Mouse (Mus musculus) kidney, embryonic 16.5 days (tissue): ENCODE data around the gene Sfxn5. TPM values are rescaled to one million over a fixed set of nuclear protein-coding genes. Genes with fewer than 3 reads are reported as not detected.

Source experiments
- ATAC-seq: fragments of 200-750 bp; cut with Nextera tagmentation; 2 replicates; pipeline ENCODE4 v1.8.0; 2017; ENCODE audit warnings: moderate TSS enrichment; ENCODE audit not compliant: low FRiP score, low TSS enrichment
- H3K27ac ChIP-seq: fragments of 300-500 bp; sonication (generic); 2 replicates; pipeline ENCODE4 v1.5.1; 2014; ENCODE audit warnings: low read length
- H3K27me3 ChIP-seq: fragments of 300-500 bp; sonication (generic); 2 replicates; pipeline ENCODE4 v1.6.1; 2014; ENCODE audit warnings: low read length, control low read depth, mixed read lengths; ENCODE audit not compliant: insufficient read depth
- H3K36me3 ChIP-seq: fragments of 300-500 bp; sonication (generic); 2 replicates; pipeline ENCODE4 v1.6.1; 2014; ENCODE audit warnings: low read length, control low read depth, mixed read lengths; ENCODE audit not compliant: insufficient read depth
- H3K4me1 ChIP-seq: fragments of 300-500 bp; sonication (generic); 2 replicates; pipeline ENCODE4 v1.6.1; 2014; ENCODE audit warnings: low read length, control low read depth, mixed read lengths; ENCODE audit not compliant: insufficient read depth
- H3K4me2 ChIP-seq: fragments of 300-500 bp; sonication (generic); replicated peaks from 2 replicates; pipeline ENCODE4 v1.6.1; 2014; ENCODE audit warnings: low read depth, low read length
- H3K4me3 ChIP-seq: fragments of 300-500 bp; sonication (generic); 2 replicates; pipeline ENCODE4 v1.5.1; 2014; ENCODE audit warnings: mild to moderate bottlenecking, low read length
- H3K9ac ChIP-seq: fragments of 300-500 bp; sonication (generic); replicated peaks from 2 replicates; pipeline ENCODE4 v1.6.1; 2014; ENCODE audit warnings: low read length
- H3K9me3 ChIP-seq: fragments of 300-500 bp; sonication (generic); 2 replicates; pipeline ENCODE4 v1.6.1; 2016; ENCODE audit warnings: low read length, control low read depth
- WGBS: fragments of 180-500 bp; shearing (Covaris S2); extraction: QIAGEN DNeasy Blood & Tissue Kit; methylation state at CpG from one replicate; pipeline ENCODE4 v1.1.7; 2014; 5-methylcytosine and 5-hydroxymethylcytosine counted together
- polyA plus RNA-seq: library from polyadenylated mRNA; unstranded; fragments of >200 nt; fragmentation: Nextera tagmentation; extraction: Ambion mirVana; gene quantifications from 2 replicates; pipeline ENCODE4 v1.2.1, GENCODE M21; 2015

Sfxn5 gene
- polyA plus RNA-seq, 1 experiment from 2014 or later: 9.2 TPM

DNA sequence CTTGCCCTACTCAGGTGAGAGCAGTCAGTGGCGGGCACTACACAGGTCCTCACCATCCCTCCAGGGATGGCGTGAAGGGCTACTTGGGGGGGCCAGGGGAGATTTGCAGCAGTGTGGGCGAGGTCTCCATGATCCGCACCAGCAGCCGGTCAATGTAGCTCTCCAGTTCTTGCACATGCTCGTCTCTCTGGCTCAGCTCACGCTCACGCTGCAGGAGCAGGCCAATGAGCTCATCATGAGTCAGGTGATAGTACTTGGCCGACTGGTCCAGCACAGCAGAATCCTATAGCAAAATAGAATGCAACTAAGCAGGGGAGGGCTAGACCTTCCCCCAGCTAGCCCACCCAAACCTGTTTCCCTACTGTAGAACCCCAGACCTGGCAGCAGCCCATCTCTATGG lies 3.7 kb upstream of the Sfxn5 start:
- ATAC-seq: no peak
- Histone ChIP-seq H3K4me2 (no peak overlapping the region), H3K4me3 (no peak overlapping the region), H3K27me3 (no peaks in the 10 kb centered on the region), H3K27ac (no peak overlapping the region), H3K9ac (no peak overlapping the region), H3K36me3 (peaks cover 9% of the 10 kb centered on the region; the same call in 1 of the 2 replicates), H3K9me3 (no peaks in the 10 kb centered on the region), H3K4me1 (peaks cover 13% of the 10 kb centered on the region)
- 88% methylated on average over 9 of the region's 9 CpGs for WGBS

DNA sequence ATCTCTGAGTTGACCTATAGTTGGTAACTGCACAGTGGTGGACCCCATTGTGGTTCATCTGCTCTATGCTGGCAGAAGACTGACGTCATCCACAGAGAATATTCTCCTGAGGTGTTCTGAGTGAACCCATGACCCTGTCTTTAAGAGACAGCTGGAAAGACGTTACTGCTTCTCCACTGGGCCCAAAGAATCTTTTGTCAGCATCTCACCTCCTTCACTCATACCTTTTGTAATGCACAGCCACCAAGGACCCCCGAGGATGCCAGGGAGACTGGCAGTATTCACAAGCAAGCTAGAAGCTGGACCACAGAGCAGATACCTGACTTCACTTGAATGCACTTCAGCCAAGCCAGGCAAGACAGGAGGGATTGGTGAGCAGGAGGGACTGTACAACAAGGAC lies 2.1 kb upstream of the Sfxn5 start:
- no peak overlapping the region for H3K9ac ChIP-seq
- WGBS: 71% methylated on average over 3 of the region's 3 CpGs
- H3K27me3 ChIP-seq: no peaks in the 10 kb centered on the region
- no peaks in the 10 kb centered on the region for H3K36me3 ChIP-seq
- no peak overlapping the region for H3K4me2 ChIP-seq
- H3K4me3 ChIP-seq: no peak overlapping the region
- H3K9me3 ChIP-seq: no peaks in the 10 kb centered on the region
- ATAC-seq: no peak
- peaks cover 21% of the 10 kb centered on the region for H3K4me1 ChIP-seq
- no peak overlapping the region for H3K27ac ChIP-seq

DNA sequence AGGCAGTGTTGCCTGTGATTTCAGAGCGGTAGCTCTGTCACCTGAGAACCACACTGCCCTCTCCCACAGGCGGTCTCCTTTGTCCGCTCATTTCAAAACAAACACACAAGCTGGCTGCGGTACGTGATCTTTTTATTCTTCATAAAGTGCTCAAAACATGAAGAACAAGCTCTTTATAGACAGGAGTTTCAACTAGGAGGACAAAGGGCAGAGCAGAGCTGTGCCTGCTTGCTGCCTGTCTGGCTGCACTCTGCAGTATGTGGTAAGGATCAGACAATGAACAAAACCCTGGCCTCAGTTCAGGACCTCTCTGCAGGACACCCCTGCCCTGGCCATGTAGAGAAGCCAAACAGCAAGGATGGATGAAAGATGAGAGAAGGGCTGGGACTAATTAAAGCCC lies 1.6 kb upstream of the Sfxn5 start:
- Histone ChIP-seq H3K4me1 (peaks cover 21% of the 10 kb centered on the region), H3K27ac (no peak overlapping the region), H3K9me3 (no peaks in the 10 kb centered on the region), H3K36me3 (no peaks in the 10 kb centered on the region), H3K4me3 (no peak overlapping the region), H3K27me3 (no peaks in the 10 kb centered on the region), H3K4me2 (no peak overlapping the region), H3K9ac (peak overlapping the region; percentile 38; the same call in 1 of the 2 replicates)
- 38% methylated on average over 5 of the region's 5 CpGs for WGBS
- ATAC-seq: no peak

DNA sequence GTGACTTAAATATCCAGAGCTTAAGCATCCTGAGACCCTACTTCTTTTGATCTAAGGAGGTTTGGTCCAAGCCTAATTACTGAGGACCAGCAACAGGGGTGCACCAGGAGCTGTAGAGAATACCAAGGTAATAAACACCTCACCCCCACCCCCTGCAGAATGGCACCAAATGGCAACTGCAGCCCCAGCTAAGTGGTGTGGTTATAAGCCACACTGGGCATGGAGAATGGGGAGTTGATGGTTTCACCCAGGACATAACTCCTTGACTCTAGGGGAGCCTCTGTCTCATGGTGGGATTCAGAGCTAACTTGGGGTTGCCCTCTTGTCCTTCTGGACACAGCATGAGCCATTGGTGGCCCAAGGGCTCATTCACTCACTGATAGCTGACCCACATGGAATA lies 1.0 kb upstream of the Sfxn5 start:
- H3K9ac ChIP-seq: no peak overlapping the region
- peaks cover 21% of the 10 kb centered on the region for H3K4me1 ChIP-seq
- H3K27ac ChIP-seq: no peak overlapping the region
- H3K9me3 ChIP-seq: no peaks in the 10 kb centered on the region
- no peaks in the 10 kb centered on the region for H3K36me3 ChIP-seq
- no peak for ATAC-seq
- no peak overlapping the region for H3K4me3 ChIP-seq
- H3K27me3 ChIP-seq: no peaks in the 10 kb centered on the region
- H3K4me2 ChIP-seq: no peak overlapping the region

DNA sequence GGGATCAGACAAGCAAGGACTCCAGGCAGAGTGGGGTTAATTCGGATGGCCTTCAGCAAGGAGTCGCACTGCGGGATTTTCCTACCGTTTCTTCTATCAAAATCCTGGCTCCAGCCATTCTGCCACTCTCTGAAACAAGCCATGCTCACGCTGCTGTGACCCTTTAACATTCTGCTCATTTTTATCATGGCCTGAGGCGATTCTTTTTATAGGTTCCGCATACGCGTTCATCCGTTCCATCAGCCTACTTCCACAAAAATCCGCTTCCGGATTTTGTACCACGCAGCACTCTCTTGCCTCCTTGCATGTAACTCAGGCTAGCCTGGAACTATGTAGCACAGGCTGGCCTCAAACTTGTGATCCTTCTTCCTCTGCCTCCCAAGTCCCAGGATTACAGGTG lies 510 bp upstream of the Sfxn5 start:
- Histone ChIP-seq H3K9me3 (no peaks in the 10 kb centered on the region), H3K4me2 (peak overlapping the region; percentile 98), H3K4me3 (peak overlapping the region; percentile 86), H3K4me1 (peaks cover 21% of the 10 kb centered on the region), H3K27me3 (no peaks in the 10 kb centered on the region), H3K36me3 (no peaks in the 10 kb centered on the region), H3K27ac (peak overlapping the region; percentile 96), H3K9ac (peak overlapping the region; percentile 86)
- 4% methylated on average over 13 of the region's 13 CpGs for WGBS
- no peak for ATAC-seq

DNA sequence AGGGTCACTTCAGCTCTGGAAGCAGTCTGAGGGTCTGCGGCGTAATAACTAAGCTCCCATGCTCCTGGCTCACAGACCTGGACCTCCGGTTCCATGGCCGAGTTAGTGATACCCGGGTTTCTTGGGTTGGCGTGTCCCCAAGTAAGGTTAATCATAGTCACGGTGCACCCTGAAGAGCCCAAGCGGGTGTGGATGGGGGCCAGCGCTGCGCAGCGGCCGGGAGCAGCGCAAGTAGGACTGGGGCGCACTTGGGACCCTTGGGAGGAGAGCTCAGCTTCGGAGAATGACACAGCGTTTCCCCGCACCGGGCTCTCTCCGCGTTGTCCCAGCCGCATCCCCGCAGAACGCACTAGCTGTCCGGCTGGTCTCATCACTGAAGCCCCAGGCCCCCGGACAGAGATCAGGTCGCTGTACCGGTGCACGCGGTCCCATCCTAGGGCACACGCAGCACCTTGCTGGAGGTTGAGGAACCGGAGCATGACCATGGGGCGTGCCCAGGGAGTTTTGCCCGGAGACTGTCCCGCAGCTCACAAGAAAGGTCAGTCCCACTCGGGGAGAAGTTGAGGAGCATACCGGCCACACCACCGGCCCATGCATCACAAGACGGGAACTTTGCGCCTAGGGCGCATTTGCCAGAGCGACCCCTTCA lies 747 bp downstream of the Sfxn5 start:
- peak overlapping the region; percentile 27 for H3K27ac ChIP-seq
- peak overlapping the region; percentile 86 for H3K4me3 ChIP-seq
- H3K4me1 ChIP-seq: peaks cover 21% of the 10 kb centered on the region
- under 1% methylated on average over 41 of the region's 41 CpGs for WGBS
- H3K9ac ChIP-seq: peak overlapping the region; percentile 86
- H3K9me3 ChIP-seq: no peaks in the 10 kb centered on the region
- ATAC-seq: peak; percentile 63
- no peaks in the 10 kb centered on the region for H3K27me3 ChIP-seq
- H3K4me2 ChIP-seq: peak overlapping the region; percentile 98
- H3K36me3 ChIP-seq: no peaks in the 10 kb centered on the region

DNA sequence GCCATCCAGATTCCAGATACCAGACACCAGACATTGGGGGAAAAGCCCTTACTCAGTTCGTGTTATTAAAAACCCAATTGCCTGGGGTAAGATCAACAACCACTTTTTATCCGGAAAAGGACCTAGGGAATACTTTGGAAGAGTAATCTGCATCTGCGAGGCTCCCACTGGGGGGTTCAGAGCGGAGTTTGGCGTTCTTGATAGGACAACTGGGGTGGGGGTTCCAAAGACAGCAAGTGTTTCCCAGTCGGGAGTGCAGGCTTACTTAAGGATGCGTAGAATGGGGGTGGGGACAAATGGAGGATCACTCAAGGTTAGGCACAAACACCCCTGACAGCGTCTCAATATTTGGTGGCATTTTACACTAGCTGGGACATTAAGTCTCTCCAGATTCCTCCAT lies 1.5 kb downstream of the Sfxn5 start:
- H3K4me1 ChIP-seq: peaks cover 21% of the 10 kb centered on the region
- WGBS: 25% methylated on average over 8 of the region's 8 CpGs
- no peak overlapping the region for H3K27ac ChIP-seq
- H3K9ac ChIP-seq: peak overlapping the region; percentile 86; the same call in 1 of the 2 replicates
- H3K9me3 ChIP-seq: no peaks in the 10 kb centered on the region
- no peaks in the 10 kb centered on the region for H3K36me3 ChIP-seq
- peak overlapping the region; percentile 86 for H3K4me3 ChIP-seq
- no peak for ATAC-seq
- peak overlapping the region; percentile 98 for H3K4me2 ChIP-seq
- no peaks in the 10 kb centered on the region for H3K27me3 ChIP-seq

DNA sequence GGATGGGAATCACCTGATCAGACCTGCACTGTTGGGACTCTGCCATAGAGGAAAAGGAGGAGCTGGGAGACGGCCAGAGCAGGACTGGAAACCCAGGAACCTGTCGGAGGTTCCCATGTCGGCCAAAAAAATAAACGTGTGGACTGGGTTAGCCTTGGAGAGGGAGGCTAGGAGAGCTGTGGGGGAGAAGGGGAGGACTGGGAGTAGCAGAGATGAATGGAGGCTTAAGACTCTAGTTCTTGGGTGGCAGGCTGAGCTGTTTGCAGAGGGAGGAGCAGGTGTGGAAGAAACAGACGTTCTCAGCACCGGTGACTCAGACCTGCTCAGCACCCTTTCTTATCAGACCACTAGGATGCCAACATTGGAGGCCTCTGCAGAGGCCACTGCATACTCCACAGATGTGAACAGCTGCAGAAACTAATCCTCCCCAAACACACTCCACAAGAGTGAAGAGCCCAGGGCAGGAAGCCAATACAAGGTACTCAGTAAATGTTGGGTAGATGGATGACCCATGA lies 1.9 kb downstream of the Sfxn5 start:
- H3K9me3 ChIP-seq: no peaks in the 10 kb centered on the region
- no peak overlapping the region for H3K4me2 ChIP-seq
- H3K9ac ChIP-seq: no peak overlapping the region
- H3K27me3 ChIP-seq: no peaks in the 10 kb centered on the region
- H3K4me3 ChIP-seq: no peak overlapping the region
- no peaks in the 10 kb centered on the region for H3K36me3 ChIP-seq
- 31% methylated on average over 6 of the region's 6 CpGs for WGBS
- H3K27ac ChIP-seq: no peak overlapping the region
- peaks cover 21% of the 10 kb centered on the region for H3K4me1 ChIP-seq
- no peak for ATAC-seq

DNA sequence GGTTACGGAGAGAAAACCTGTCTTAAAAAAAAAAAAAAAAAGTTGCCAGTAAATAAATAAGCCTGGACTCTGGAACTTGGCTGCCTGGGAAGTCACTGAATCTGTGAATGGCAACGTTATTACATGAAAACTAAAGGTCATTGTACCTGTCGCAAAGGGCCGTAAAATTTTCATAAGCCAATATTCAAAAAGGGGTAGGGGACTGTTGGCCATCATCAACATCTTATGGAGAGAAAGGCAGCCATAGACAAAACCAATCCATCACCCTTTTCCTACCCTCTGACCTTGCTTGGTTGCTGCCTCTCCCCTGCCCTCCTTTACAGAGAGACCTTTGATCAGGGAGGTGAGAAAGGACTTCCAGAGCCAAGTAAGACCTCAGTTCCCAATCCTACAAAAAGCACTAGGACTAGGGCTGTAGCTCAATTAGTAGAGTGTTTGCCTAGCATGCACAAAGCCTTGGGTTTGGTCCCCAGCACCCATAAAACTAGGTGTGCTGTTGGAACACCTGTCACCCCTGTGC lies 3.5 kb downstream of the Sfxn5 start:
- H3K9ac ChIP-seq: no peak overlapping the region
- no peak overlapping the region for H3K4me3 ChIP-seq
- no peaks in the 10 kb centered on the region for H3K9me3 ChIP-seq
- no peaks in the 10 kb centered on the region for H3K36me3 ChIP-seq
- no peak overlapping the region for H3K4me2 ChIP-seq
- H3K4me1 ChIP-seq: peaks cover 24% of the 10 kb centered on the region
- H3K27ac ChIP-seq: no peak overlapping the region
- ATAC-seq: no peak
- WGBS: 92% methylated on average over 4 of the region's 4 CpGs
- H3K27me3 ChIP-seq: no peaks in the 10 kb centered on the region

DNA sequence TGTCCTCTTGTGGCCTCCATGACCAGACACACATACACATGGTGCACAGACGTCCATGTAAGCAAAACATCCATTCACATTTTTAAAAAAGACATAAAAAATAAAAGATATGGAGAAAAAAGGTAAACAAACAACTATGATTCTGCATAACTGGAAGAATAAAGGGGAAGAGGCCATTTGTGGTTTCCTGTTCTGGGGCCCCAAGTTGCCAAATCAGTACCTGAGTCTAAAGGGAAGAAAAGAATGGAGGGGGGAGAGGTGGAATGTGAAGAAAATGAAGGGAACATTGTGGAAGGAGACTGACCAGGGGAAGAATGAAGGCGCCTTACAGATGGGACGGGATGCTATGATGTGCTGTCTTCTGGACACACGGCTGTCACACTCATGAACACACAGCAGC lies 6.7 kb downstream of the Sfxn5 start:
- Histone ChIP-seq H3K4me1 (0 out of 2 replicates have a peak, but pooled peaks cover 8% of the 10 kb centered on the region), H3K27me3 (no peaks in the 10 kb centered on the region), H3K4me3 (no peak overlapping the region), H3K36me3 (no peaks in the 10 kb centered on the region), H3K27ac (no peak overlapping the region), H3K9ac (no peak overlapping the region), H3K9me3 (no peaks in the 10 kb centered on the region), H3K4me2 (no peak overlapping the region)
- ATAC-seq: no peak
- 82% methylated on average over 4 of the region's 4 CpGs for WGBS
